Mouse (Mus musculus) cerebellum, adult 2 months (tissue): ENCODE measurements around the gene Slc9a8.

Experiments
- CTCF ChIP-seq: fragments of 200-500 bp; IDR thresholded peaks from 2 replicates; pipeline ENCODE4 v1.5.1; 2011; ENCODE audit warnings: low read depth, mild to moderate bottlenecking, control low read depth, low read length, moderate library complexity, borderline replicate concordance; ENCODE audit not compliant: insufficient read depth
- POLR2A ChIP-seq: fragments of 200-500 bp; IDR thresholded peaks from 2 replicates; pipeline ENCODE4 v1.6.1; 2011; ENCODE audit warnings: low read length, control low read depth, borderline replicate concordance; ENCODE audit not compliant: insufficient read depth

GRCm38 (mm10) chr2:167414461-167414860, 7.1 kb upstream of the Slc9a8 start:
- TF ChIP-seq CTCF = no peak
- no peak for TF ChIP-seq POLR2A
